Mouse (Mus musculus) layer of hippocampus, adult 9-10 months (tissue): ENCODE data around the gene Mkln1.

ENCODE experiments used
- DNase-seq: peaks from one replicate; pipeline ENCODE4 v3.0.0; 2022; ENCODE audit warnings: low spot score

Gene Mkln1

DNA sequence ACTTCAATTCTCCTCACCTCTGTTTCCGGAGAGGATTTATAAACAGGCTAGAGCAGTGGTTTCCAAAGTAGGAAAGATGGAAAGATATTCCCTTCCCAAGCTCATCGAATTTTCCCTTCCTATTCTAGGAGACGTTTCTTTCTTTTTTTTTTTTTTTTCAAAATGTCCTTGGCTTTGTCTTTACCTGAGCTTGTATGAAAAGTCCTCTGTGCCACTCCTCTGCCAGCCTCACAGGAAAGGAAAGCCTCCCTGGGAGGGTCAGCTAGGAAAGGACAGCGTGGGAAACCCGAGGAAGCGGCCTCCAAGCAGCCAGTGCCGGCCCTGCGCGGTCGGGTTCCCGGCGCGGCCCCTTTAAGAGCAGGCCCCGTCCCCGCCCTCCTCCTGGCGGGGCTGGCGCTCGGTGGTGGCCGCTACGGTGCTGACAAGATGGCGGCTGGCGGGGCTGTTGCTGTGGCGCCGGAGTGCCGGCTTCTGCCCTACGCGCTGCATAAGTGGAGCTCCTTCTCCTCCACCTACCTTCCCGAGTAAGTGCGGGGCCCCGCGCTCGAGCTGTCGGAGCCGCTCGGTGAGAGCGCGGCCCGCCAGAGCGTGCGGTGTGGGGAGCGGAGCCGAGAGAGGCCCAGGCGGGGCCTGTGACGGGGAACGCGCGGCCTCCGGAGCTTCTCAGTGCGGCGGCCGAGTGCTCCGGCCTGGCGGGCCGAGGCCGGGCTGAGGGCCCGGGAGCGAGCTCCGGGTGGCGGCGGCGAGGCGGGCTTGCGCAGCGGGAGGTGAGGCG, at the start of gene Mkln1:
Gene Mkln1 (plus strand): TSS at position 305 of the 775 bp plus-strand sequence.
- peak; percentile 57 for DNase-seq

DNA sequence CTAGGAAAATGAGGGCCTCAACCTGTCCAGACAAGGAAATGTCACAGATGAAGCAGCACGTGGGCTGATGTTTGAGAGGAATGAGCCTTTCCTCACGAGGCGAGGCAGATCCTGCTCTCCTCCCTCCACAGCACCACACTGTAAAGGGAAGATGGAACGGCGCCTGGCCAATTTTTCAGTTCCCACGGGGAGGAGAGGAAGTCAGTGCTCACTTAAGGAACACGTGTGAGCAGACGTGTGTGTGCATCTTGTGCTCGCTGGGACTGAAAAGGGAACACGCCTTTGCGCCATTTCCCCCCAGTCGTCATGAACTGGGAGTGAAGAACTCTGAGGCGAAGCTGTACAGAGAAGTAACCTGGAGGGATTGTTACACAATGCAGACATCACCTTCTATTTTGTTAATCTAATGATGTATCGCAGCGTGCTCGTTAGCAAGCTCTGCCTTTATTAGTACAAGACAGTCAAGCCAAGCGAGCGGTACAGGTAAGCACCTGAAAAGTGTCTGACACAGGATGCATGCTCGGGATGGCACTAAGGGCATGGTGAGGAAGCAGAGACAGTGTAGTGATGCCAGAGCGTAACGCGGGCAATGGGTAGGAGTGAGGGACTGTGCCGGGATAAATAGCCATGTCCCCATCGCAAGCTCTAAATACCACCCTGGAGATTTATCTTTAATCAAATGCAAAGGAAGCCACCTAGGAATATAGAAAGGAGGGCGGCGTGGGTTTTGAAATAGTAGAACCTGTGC, 41.9 kb upstream of the Mkln1 start:
- no peak for DNase-seq

DNA sequence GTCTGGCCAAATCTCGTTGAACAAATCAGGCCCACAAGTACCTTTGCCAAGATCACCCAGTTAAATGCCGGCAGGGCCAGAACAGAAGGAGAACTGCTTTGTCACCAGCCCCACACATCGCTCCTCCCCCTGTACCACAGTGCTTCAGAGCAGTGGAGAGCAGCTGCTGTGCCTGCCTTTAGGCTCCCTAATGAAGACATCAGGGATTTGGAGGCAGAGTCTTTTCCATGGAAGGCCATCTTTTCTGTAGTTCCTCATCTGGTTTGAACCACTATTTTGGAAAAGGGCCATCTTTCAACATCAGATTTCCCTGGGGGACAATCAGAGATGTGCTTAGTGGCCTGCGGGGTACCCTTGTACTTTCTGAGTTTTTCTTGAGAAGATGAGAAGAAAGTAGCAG, 41.2 kb upstream of the Mkln1 start:
- DNase-seq: peak; percentile 17

DNA sequence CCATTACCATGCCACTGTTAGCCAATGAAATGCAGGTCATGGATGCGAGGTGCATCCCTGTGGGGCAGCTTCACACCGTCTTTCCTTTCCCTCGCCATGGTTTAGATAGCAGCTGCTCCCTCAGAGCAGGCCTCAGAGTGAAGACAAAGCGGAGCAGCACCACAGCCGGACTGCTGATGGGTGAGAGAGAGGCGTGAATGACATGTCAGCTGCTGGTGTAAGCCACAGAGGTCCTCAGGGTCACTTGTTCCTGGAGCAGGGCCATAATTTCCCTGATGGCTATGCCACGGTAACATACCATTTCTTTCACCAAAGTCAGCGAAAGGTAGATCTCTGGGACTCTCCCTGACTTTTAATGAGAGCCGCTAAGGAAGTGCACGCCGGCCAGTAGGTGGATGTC, 35.9 kb upstream of the Mkln1 start:
- no peak for DNase-seq

DNA sequence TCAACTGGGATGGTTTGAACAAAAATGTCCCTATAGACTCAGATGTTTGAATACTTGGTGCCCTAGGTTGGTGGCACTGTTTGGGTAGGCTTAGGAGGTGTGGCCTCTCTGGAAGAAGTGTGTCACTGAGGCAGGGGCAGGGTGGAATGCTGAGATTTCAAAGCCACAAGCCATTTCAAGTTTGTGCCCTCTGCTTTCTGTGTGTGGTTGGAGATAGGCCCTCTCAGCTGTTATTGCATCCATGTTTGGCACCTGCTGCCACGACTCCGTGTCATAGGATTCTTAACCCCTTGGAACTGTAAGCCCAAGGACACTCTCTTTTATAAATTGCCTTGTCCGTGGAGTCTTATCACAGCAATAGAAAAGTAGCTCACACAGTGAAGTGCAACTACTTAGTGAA, 34.1 kb upstream of the Mkln1 start:
- no peak for DNase-seq

DNA sequence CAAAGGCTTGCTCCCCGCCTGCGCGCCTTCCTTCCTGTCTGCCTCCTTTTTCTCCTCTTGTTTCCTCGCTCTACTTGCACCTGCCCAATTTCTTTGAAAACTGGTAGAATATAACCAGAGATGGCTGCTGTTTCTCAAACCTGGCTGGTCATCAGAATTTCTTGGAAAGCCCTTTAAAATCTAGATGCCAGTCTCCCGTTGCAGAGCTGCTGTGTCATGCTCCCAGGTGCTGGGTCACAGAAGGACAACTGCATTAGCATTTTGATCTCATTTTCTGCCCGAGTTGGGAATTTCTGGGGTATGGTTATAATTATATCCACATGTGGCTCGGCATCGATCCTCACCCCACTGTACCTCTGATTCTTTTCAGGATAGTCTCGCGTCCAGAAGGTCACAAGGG, 30.6 kb upstream of the Mkln1 start:
- DNase-seq: no peak

DNA sequence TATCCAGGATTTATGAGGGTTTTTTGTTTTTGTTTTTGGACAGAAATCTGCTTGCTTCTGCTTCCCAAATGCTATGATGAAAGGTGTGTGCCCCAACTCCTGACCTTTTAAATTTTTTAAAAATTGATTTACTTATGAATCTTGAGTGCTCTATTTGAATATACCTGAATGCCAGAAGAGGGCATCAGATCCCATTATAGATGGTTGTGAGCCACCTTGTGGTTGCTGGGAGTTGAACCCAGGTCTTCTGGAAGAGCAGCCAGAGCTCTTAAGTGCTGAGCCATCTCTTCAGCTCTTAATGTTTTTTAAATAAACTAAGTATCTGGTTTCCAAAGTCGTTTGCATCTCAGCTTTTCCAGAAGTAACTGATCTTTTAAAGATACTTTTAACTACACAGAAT, 30.0 kb upstream of the Mkln1 start:
- no peak for DNase-seq

DNA sequence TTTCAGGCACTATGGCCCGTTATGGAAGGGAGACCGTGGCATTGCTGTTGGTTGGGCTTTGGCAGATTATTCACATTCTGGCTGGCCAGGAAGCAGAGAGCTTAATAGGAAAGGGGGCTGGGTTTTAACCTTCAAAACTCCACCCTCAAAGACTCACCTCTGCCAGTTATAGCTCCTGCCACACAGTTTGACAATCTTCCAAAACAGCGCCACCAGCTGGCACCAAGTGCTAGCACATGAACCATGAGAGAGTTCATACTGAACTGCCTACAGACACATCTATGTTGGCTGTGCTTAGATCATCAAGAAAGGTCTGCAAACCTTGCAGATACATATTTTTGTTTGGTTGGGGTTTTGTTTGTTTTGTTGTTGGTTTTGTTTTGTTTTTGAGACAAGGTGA, 28.7 kb upstream of the Mkln1 start:
- no peak for DNase-seq

DNA sequence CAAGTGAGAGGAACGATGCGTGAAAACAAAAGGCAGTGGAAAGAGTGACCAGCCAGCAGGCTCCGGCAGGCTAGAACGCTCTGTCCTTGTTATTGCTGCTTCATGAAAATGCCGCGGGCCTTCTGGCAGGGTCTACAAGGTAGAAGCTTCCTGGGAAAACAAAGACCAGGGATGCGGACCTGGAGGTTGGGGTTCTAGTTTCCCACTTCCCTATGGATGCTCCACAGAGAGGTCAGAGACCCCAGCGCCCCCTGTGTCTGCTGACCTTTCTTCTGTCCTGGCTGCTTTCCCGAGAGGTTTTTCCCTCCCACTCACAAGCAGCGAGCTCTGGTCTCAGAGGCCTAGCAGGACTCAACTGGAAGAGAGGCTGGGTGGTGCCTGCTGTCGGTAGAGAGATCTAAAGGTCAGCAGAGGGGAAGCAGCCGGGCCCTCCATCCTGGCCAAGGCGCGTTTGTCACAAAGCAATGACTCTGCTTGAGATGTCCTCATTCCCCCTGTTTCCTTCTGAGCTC, 27.9 kb upstream of the Mkln1 start:
- no peak for DNase-seq

DNA sequence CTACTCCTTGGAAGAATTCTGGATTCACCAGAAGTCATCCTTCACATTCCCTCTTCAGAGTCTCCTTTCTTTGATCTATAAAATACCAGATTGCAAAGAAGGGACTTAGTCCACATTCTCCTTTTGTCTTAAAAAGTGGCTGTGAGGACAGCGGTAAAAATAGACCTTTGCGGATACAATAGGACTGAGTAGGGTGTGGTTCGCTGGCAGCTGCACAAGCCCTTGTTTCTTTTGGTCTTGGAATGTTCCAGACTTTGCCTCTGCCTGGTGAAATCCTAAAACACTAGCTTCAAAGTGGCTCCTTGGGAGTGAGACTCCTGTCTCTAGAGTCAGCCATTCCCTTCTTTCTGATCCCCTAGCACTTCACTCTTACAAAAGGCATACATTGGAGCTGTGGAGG, 27.4 kb upstream of the Mkln1 start:
- no peak for DNase-seq

DNA sequence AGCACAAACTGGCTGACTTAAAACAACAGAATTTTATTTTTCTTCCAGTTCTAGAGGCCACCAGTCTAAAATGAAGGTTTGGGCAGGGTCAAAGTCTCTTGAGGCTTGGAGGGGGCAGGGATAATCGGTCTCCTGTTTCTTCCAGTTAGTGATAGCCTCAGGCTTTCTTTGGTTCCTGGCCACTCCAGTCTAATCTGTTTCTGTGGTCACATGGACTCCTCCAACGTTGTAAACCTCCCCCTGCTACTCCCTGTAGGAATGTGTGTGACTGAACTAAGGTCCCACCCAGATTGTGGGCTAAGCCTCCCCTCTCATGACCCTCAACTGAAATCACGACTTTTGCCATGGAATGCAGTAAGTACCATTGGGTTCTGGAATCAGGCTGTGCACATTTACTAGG, 25.9 kb upstream of the Mkln1 start:
- no peak for DNase-seq

DNA sequence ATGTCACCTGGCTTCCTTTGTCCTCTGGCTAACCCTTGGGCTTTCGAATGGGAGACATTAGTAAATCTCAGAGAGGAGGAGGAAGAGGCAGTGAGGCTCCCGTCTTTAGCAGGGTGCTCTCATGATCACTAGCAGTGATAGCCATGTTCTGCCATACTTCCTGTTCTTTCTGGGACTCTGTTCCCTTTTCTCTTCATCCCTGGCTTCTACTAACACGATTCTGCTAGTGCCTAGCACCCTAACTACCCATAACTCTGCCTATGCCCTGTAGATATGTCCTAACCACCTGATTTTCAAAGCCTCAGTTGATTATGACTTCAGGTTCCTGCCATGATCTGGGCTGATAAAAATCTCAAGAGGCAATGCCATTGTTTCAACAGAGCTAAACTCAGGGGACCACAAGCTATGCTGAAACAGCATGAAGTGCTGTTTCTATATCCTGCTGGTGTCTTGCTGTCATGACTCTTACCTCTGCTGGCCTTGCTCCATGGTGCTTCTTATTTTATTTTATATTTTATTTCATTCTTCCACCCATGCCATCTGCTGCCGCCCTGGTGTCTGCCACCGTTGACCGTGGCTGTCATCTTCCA, 25.4 kb upstream of the Mkln1 start:
- no peak for DNase-seq

DNA sequence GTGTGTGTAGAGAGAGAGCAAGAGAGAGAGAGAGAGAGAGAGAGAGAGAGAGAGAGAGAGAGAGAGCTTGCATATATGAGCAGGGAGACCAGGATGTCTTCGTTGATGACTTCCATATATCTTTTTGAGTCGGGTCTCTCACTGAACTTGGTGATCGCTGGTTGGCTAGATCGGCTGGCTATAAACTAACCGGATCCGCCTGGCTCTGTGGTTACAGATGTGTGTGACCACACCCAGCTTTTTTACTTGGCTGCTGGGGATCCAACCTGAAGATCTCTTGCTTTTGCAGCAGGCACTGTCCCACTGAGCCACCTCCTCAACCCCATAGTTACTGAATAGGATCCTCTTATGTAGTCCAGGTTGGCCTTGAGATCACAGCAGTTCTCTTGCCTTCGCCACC, 15.5 kb upstream of the Mkln1 start:
- DNase-seq: no peak

DNA sequence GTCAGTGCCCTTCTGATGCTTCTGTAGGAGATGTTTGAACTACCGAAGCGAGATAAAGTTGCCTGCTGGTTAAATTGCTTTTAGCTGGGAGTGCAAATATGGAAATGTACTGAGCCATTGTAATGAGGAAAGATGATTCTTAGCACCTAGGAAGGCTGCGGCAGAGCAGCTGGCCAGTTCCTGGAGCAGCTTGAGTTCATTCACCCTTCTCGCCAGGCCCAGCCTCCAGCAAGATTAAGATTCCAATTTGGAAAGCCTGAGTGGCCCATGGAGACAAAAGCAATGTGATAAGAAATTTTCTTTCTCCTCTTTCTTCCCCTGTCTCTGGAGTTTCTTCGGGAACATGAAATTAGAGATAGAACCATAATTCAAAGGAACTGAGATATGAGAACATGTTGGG, 13.7 kb upstream of the Mkln1 start:
- no peak for DNase-seq

DNA sequence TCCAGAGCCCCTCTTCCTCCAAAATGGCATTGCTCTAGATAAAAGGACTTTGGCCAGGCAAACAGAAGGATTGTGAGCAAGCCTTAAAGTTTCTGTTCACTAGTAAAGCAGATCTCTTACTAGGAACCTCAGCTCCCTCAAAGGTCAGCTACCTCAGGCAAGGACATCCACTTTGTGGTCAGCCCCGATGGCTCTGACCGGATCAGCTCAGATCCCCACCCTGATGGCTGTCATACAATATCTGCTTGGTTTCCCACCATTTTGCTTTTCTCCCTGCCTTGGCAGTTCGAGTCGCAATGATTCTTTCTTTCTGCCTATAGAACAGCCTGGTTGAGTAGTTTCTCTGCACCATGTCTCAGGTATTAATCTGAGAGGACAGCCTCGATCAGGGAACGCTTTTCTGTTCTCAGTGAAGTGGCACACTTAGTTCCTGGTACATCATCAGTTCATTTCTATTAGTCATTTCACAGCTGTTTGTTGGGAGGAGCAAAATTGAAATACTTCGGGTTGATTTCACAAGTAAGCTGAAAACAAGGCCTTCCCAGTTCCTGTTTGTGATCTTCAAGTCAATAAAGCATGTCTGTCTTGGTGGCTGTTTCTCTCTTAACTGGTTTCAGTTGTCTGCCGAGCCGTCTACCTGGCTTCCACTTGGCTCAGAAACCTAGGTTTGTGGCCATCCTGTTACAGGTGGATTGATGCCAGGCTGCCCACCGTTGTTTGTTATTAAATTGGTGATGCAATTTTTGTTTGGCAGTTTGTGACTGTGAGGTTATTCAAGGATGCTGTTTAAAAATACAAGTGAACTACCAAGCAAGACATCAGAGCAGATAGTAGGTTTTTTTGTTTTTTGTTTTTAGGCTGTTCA, 13.0 kb upstream of the Mkln1 start:
- no peak for DNase-seq

DNA sequence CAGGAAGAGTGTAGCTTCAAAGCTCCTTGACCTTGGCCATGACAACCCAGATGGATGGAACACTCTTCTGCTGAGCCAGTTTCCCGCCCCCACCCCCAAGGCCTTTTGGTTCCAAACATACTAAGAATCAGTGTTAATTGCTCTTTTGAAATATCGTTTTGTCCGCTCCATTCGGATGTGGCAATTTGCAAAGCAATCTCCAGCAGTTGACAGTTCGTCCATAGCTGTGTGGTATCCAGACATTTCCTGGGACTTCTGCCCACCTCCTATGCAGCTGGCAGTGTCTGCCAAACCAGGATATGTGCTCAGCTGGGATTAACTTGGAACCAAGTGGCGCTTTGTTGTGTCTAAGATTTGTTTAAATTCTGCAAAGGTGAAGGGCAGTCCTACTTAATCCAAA, 8.8 kb upstream of the Mkln1 start:
- no peak for DNase-seq

DNA sequence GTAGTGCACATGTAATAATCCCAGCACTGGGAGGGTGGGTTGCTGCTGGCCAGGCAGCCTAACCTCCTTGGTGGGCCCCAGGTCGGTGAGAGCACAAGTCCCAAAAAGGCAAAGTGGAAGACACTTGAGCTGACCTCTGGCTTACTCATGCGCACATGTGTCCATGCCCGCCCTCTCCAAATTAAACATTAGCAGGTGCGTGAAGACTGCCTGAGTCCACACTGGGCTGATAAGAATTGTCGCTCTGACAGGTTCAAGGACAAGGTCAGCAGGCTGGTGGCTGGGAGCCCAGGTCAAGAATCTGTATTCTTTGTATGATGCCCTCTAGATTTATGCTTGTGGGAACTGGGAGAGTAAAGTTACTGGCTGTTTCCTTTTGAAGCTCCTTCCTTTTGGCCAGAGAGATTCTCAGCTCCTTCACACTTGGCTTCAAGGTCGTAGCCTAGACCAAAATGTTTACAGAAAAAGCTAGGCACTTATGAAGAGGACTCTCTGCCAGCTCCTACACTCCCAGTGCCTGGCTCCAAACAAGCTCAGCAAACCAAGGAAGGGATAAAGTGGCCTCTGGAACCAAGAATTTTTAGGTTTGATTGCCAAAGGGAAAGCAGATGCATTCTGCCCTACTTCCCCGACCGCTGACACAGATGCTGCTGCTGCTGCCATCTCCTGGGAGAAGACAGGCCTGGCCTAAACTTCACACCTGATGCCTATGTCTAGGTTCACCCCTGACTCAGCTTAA, 8.1 kb upstream of the Mkln1 start:
- DNase-seq: no peak

DNA sequence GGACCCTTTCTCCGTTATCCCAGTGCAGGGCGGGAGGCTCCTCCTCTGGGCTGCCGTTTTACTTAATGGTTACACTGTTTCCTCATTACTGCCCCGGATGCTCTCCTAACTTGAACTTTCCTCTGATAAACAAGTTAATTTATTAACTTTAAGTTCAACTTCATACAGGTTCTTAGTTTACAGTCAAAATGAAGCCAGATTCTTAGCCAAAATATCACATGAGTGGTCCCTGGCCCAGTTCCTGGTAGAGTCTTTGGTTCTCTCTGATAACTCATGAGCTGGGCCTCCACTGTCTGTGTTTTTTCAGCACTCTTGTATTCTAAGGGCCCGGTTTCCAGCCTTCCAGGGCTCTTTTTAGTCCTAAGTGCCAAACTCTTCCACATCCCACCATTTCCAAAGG, 5.7 kb upstream of the Mkln1 start:
- no peak for DNase-seq

DNA sequence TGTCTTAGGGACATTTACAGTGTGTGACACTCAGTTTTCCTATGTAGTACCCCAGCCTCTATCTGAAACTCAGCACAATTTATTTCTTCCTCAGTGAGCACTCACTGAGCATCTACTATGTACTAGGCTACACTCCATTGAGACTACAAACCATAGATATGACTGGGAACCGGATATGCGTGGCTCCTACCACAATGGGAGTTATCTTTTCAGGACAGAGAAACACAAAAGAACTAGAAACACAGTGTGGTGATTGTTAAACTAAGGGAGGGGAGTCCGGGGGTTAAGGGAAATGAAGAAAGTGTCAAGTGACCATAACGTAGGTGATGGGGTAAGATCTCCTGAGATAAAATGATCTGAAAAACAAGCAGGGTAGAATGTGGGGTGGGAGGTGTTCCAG, 2.4 kb upstream of the Mkln1 start:
- DNase-seq: no peak

DNA sequence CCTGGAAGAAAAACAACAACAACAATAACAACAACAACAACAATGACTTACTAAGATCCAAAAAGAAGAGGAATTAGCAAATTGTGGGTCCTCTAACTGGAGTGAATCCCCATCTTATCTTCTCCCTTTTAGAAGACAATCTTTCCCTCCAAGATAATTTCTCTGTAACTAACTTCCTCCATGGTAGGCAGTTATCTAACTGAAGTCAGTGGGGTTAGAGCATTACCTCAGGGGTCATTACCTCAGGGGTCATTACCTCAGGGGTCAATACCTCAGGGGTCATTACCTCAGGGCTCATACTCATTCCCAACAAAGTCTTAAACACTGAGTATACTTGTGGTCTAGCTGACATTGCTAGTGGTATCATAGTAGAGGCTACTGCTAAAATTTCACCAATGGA, 1.2 kb upstream of the Mkln1 start:
- DNase-seq: no peak

DNA sequence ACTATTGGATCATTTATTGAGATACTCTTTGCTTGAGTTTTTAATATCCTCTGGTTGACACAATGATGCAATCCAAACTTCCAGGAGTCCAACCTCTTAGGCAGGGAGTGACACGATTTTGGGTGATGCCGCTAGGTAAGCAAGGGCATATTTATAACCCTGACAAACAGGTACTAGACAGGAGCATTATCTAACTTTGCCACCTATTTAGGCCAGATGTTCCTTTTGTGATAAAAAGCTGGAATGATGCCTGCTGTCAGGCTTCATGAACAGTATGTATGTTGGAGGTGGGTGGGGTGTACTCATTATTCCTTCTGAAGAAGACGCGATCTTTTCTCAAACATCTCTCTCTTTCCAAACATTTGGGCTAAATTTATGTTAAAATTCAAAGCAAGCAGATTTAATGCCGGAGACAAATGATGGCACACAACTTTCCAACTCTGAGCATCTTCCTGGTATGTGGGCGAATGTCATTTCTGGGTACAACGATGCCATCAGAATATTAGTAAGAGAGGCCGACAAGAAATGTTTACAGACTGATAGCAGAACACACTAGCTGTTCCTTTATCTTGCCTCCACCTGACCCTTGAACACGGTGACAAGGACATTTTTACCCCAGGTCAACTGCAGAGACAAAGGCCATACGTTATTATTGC, 632 bp upstream of the Mkln1 start:
- no peak for DNase-seq
